Mouse (Mus musculus) Patski (cell line): Measurements from ENCODE around the gene Gm21969. TPM values are rescaled to one million over a fixed set of nuclear protein-coding genes. Genes with fewer than 3 reads are reported as not detected.
A peak's percentile ranks its signal among the peaks of the same experiment; 100 is the strongest.

Source experiments
- ATAC-seq: fragments of 100-300 bp; one replicate; pipeline ENCODE4 v1.8.0; 2021
- CTCF ChIA-PET: fragments of 350-600 bp; sonication (Branson Sonifier 250); formaldehyde crosslinking; loops from one replicate; lab custom pipeline; 2022; ENCODE audit warnings: inconsistent platforms; lab: Charles Lee
- POLR2A ChIA-PET: fragments of 350-600 bp; sonication (Branson Sonifier 250); formaldehyde crosslinking; loops from one replicate; lab custom pipeline; 2022; ENCODE audit warnings: antibody characterized with exemption, inconsistent platforms; lab: Charles Lee
- DNase-seq: peaks from one replicate; pipeline ENCODE4 v3.0.0-alpha.2; 2011; ENCODE audit warnings: low read depth, low spot score
- H3K27me3 ChIP-seq: fragments of 371-371 bp; one replicate; pipeline ENCODE4 v1.5.1; 2021
- CTCF ChIP-seq: fragments of 100-300 bp; IDR thresholded peaks from one replicate; pipeline ENCODE4 v1.5.1; 2021
- in situ Hi-C: fragments of 300-500 bp; cut with MboI; formaldehyde crosslinking; loops from 3 replicates; pipeline ENCODE4 v1.11.1; 2018; ENCODE audit warnings: low pct_unique_long_range_greater_than_20kb, mixed read lengths
- polyA plus RNA-seq: library from polyadenylated mRNA; unstranded; gene quantifications from one replicate; pipeline ENCODE4 v1.2.3, GENCODE M21; 2021

Gene Gm21969
- polyA plus RNA-seq, 1 experiment from 2014 or later = not detected

- DNase-seq = no peak
- in situ Hi-C loops = loop anchor here (25.0 kb wide), 1 partner anchor 1041 kb away; no protein-coding TSS in a partner anchor
- CTCF ChIA-PET = no interaction called here
- POLR2A ChIA-PET = no interaction called here
- no peaks in the 10 kb centered on the region for H3K27me3 ChIP-seq
- no peak for ATAC-seq
- TF ChIP-seq CTCF = no peak
Measured at GRCm38 (mm10) chr4:139596715-139597114, 6.3 kb upstream of the Gm21969 start.

GRCm38 (mm10) chr4:139597286-139598284, 5.4 kb upstream of the Gm21969 start:
- ChIA-PET POLR2A (no interaction called here), CTCF (interaction anchor here (0.7 kb wide), 1 partner anchor 39 kb away, joined by 3 read pairs; no protein-coding TSS in a partner anchor)
- DNase-seq (no peak), ATAC-seq (no peak)
- in situ Hi-C loops = loop anchor here (25.0 kb wide), 1 partner anchor 1040 kb away; no protein-coding TSS in a partner anchor
- TF ChIP-seq CTCF = no peak
- H3K27me3 ChIP-seq = no peaks in the 10 kb centered on the region

- TF ChIP-seq CTCF = no peak
- DNase-seq (no peak), ATAC-seq (no peak)
- ChIA-PET POLR2A (no interaction called here), CTCF (interaction anchor here (0.7 kb wide), 1 partner anchor 38 kb away, joined by 3 read pairs; no protein-coding TSS in a partner anchor)
- in situ Hi-C loops = loop anchor here (25.0 kb wide), 1 partner anchor 1039 kb away; no protein-coding TSS in a partner anchor
- no peaks in the 10 kb centered on the region for H3K27me3 ChIP-seq
Measured at GRCm38 (mm10) chr4:139598356-139598755, 4.6 kb upstream of the Gm21969 start.

- peak; percentile 73 for DNase-seq
- peak; percentile 28 for ATAC-seq
- H3K27me3 ChIP-seq = no peaks in the 10 kb centered on the region
- POLR2A ChIA-PET = no interaction called here
- CTCF ChIA-PET = interaction anchor here (0.7 kb wide), 1 partner anchor 37 kb away, joined by 3 read pairs; no protein-coding TSS in a partner anchor
- in situ Hi-C loops = loop anchor here (25.0 kb wide), 1 partner anchor 1038 kb away; no protein-coding TSS in a partner anchor
- no peak for TF ChIP-seq CTCF
Measured at GRCm38 (mm10) chr4:139598950-139599518, 4.0 kb upstream of the Gm21969 start.

GRCm38 (mm10) chr4:139601519-139602356, 1.2 kb upstream of the Gm21969 start:
- DNase-seq (no peak), ATAC-seq (peak; percentile 69)
- ChIA-PET POLR2A (interaction anchor here (2.2 kb wide), 1 partner anchor 21 kb away, joined by 5 read pairs; the partner anchor contains the start of gene Aldh4a1), CTCF (interaction anchor here (0.7 to 2.7 kb wide), 4 partner anchors 9 to 28 kb away, joined by 3 to 17 read pairs (median 3); no protein-coding TSS in a partner anchor)
- in situ Hi-C loops = no loop called here
- H3K27me3 ChIP-seq = no peaks in the 10 kb centered on the region
- no peak for TF ChIP-seq CTCF

GRCm38 (mm10) chr4:139605216-139605615, 2.2 kb downstream of the Gm21969 start:
- DNase-seq = no peak
- POLR2A ChIA-PET = no interaction called here
- ATAC-seq = no peak
- no peak for TF ChIP-seq CTCF
- CTCF ChIA-PET = no interaction called here
- in situ Hi-C loops = no loop called here
- no peaks in the 10 kb centered on the region for H3K27me3 ChIP-seq

GRCm38 (mm10) chr4:139606732-139607131, 3.7 kb downstream of the Gm21969 start:
- no peak for ATAC-seq
- in situ Hi-C loops = no loop called here

GRCm38 (mm10) chr4:139608975-139609374, 6.0 kb downstream of the Gm21969 start:
- in situ Hi-C loops = no loop called here
- H3K27me3 ChIP-seq = no peaks in the 10 kb centered on the region
- ChIA-PET CTCF (no interaction called here), POLR2A (no interaction called here)
- no peak for TF ChIP-seq CTCF
- ATAC-seq = no peak
- DNase-seq = no peak

More at GRCm38 (mm10) chr4:139606732-139607131, 3.7 kb downstream of the Gm21969 start:
- ChIA-PET CTCF (no interaction called here), POLR2A (interaction anchor here (0.6 kb wide), 1 partner anchor 33 kb away, joined by 5 read pairs; no protein-coding TSS in a partner anchor)
- DNase-seq = no peak
- H3K27me3 ChIP-seq = no peaks in the 10 kb centered on the region
- TF ChIP-seq CTCF = no peak

- ATAC-seq = no peak
- in situ Hi-C loops = loop anchor here (5.0 kb wide), 1 partner anchor 34 kb away; no protein-coding TSS in a partner anchor
- TF ChIP-seq CTCF = no peak
- H3K27me3 ChIP-seq = no peaks in the 10 kb centered on the region
- POLR2A ChIA-PET = interaction anchor here (1.8 kb wide), 1 partner anchor 11 kb away, joined by 6 read pairs; the partner anchor contains the start of gene Aldh4a1
- DNase-seq = no peak
- CTCF ChIA-PET = interaction anchor here (0.7 to 3.2 kb wide), 21 partner anchors 8 to 169 kb away, joined by 3 to 18 read pairs (median 4); partner anchors contain the start of genes Aldh4a1 and Gm21969
Measured at GRCm38 (mm10) chr4:139610954-139611353, 8.0 kb downstream of the Gm21969 start.
